Mouse (Mus musculus) liver, embryonic 14.5 days (tissue): ENCODE data around the gene Atad3a.

ENCODE experiments used
- CTCF ChIP-seq: IDR thresholded peaks from 2 replicates; pipeline ENCODE4 v1.5.1; 2016; ENCODE audit warnings: antibody characterized with exemption, low read depth, control low read depth
- EP300 ChIP-seq: IDR thresholded peaks from 2 replicates; pipeline ENCODE4 v1.6.1; 2016; ENCODE audit warnings: antibody characterized with exemption, low read depth

- TF ChIP-seq EP300 (no peak), CTCF (no peak)
Measured at GRCm38 (mm10) chr4:155785246-155785645, 24.4 kb upstream of the Atad3a start.
